Mouse (Mus musculus) left cerebral cortex, adult 2 months (tissue): ENCODE results near the gene Olfr644. TPM values are rescaled to one million over a fixed set of nuclear protein-coding genes. Genes with fewer than 3 reads are reported as not detected.

ENCODE experiments used
- DNase-seq, 2 experiments: peaks; one replicate each; pipeline ENCODE4 v3.0.0; 2021 to 2022; ENCODE audit warnings: low spot score in 2 of 2, mixed read lengths in 1 of 2; ENCODE audit errors: extremely low spot score in 1 of 2
- H3K27ac ChIP-seq: fragments of 200-600 bp; 2 replicates; pipeline ENCODE4 v1.8.1; 2022
- H3K4me3 ChIP-seq: fragments of 200-600 bp; 2 replicates; pipeline ENCODE4 v1.8.1; 2022
- CTCF ChIP-seq: fragments of 200-600 bp; IDR thresholded peaks from 2 replicates; pipeline ENCODE4 v1.8.1; 2022; ENCODE audit warnings: antibody characterized with exemption, mild to moderate bottlenecking, moderate library complexity
- intact Hi-C: fragments of 180-260 bp; cut with DNase I; formaldehyde crosslinking; loops from one replicate; pipeline ENCODE4 v1.15.1; 2025
- long read RNA-seq, 2 experiments: library from polyadenylated mRNA; stranded (forward); transcript quantifications; one replicate each; pipeline ENCODE4 v2.0.0; 2021; ENCODE audit warnings: borderline mapping rate in 2 of 2
- total RNA-seq, 2 experiments: library from RNA; stranded (reverse); gene quantifications; 2 replicates each; pipeline ENCODE4 v1.2.3; 2021

The Olfr644 gene
- not detected for total RNA-seq
- long read RNA-seq, experiment 1: 0 reads
- long read RNA-seq, experiment 2: 0 reads

- no peak within 1 kb of the TSS for H3K27ac ChIP-seq
- DNase-seq: no peak
- H3K4me3 ChIP-seq: no peak within 1 kb of the TSS
- no peak for TF ChIP-seq CTCF
- intact Hi-C loops: no loop called here
Observed at GRCm38 (mm10) chr7:104071769-104072168, at the start of gene Olfr644. TSS of gene Olfr644 (minus strand) at chr7:104071869.

- no peak within 1 kb of the TSS for H3K4me3 ChIP-seq
- H3K27ac ChIP-seq: no peak within 1 kb of the TSS
- no peak for DNase-seq
- intact Hi-C loops: no loop called here
- TF ChIP-seq CTCF: no peak
Observed at GRCm38 (mm10) chr7:104104757-104104972, 33.0 kb upstream of the Olfr644 start, which contains the start of gene Olfr646. TSS of gene Olfr646 (plus strand) at chr7:104104873.

DNA sequence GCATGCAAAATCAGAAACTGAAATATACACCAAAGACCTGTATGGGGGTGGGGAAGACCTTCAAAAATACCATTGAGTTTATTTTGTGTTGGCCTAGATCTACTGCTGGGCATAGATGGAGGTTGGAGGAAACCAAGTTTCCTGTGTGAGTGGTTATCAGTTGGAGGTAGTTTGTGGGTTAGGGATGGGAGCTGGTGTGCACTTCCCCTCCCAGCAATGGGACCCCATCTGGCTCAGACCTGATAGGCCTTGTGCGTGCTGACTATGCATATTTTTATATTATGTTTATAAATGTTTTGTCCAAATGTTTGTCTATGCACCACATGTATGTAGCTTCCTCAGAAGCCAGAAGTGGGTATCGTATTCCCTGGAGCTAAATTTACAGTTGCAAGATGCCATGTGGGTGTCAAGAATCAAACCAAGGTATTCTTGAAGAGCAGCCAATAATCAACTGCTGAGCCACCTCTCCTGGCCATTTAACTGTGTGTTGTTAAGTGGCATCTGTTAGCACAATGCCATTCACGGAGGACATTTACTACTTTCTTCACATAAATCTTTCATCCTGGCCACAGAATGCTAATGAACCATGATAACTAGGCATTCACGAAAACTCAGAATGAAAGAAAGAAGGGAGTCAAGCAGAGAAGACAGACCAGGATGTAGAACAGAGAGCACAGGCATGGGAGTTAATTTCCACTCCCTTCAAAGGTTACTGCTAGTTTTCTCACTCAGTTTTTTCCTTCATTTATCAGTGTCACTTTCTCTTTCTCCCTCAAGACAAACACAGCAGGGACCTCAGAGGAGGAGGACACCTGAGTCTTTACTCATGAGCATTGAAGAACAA, 32.5 kb upstream of the Olfr644 start:
- Histone ChIP-seq H3K27ac (no peak overlapping the region), H3K4me3 (no peak overlapping the region)
- TF ChIP-seq CTCF: no peak
- DNase-seq: no peak
- intact Hi-C loops: no loop called here

DNA sequence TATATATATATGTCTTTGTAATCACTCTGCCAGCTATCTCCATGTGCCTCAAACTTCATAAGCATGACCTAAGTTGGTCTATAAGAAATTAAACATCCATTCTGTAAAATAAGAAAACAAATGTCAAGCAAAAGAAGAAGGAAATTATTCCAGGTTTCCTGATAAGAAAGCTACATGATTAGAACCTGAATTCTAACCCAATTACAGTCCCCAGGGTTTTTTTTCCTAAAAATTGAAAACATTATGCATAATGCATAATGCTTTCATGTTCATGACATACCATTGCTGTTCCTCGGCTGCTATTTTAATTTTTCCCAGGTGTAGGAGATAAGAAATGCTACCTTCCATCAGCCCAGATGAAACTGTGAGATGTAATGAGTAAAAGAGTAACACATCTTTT, 13.7 kb upstream of the Olfr644 start, which contains the start of gene Olfr645:
TSS of gene Olfr645 (minus strand) at position 101 of the 400 bp plus-strand sequence.
- intact Hi-C loops: no loop called here
- H3K4me3 ChIP-seq: no peak within 1 kb of the TSS

GRCm38 (mm10) chr7:104061345-104061744, 10.3 kb downstream of the Olfr644 start, which contains the start of gene 4930516K23Rik:
TSS of gene 4930516K23Rik (minus strand) at chr7:104061445.
- TF ChIP-seq CTCF: no peak
- Histone ChIP-seq H3K4me3 (no peak within 1 kb of the TSS), H3K27ac (no peak within 1 kb of the TSS)
- intact Hi-C loops: no loop called here
- no peak for DNase-seq

More for the DNA sequence above, 13.7 kb upstream of the Olfr644 start, which contains the start of gene Olfr645:
- no peak for TF ChIP-seq CTCF
- no peak within 1 kb of the TSS for H3K27ac ChIP-seq
- no peak for DNase-seq

DNA sequence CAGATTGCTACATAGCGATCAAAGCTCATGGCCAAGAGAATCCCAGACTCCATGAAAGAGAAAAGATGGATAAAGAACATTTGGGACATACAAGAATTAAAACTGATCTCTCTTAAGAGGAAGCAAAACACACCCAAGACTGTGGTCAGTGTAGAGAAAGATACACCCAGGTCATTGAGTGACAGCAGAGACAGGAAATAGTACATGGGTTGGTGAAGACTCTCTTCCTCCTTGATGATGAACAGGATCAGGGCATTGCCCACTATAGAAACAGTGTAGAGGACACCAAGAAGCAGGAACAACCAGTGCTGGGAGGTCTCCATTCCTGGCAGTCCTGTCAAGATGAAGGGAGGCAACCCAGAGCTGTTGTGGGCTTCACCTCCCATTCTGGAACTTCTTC, 12.5 kb downstream of the Olfr644 start:
- no peak for TF ChIP-seq CTCF
- DNase-seq: no peak
- H3K27ac ChIP-seq: no peak overlapping the region
- no peak overlapping the region for H3K4me3 ChIP-seq
- intact Hi-C loops: no loop called here

GRCm38 (mm10) chr7:104052566-104052965, 19.1 kb downstream of the Olfr644 start, which contains the start of gene Olfr642:
TSS of gene Olfr642 (minus strand) at chr7:104052666.
- TF ChIP-seq CTCF: no peak
- intact Hi-C loops: no loop called here
- Histone ChIP-seq H3K27ac (no peak within 1 kb of the TSS), H3K4me3 (no peak within 1 kb of the TSS)
- DNase-seq: no peak

GRCm38 (mm10) chr7:104050745-104051144, 20.9 kb downstream of the Olfr644 start:
- H3K27ac ChIP-seq: no peak overlapping the region
- intact Hi-C loops: no loop called here
- H3K4me3 ChIP-seq: no peak overlapping the region
- no peak for TF ChIP-seq CTCF
- no peak for DNase-seq

- Histone ChIP-seq H3K27ac (no peak within 1 kb of the TSS), H3K4me3 (no peak within 1 kb of the TSS)
- no peak for TF ChIP-seq CTCF
- intact Hi-C loops: no loop called here
- DNase-seq: no peak
Observed at GRCm38 (mm10) chr7:104035145-104035544, 36.5 kb downstream of the Olfr644 start, which contains the start of gene Olfr641. TSS of gene Olfr641 (plus strand) at chr7:104035445.

- H3K27ac ChIP-seq: no peak overlapping the region
- intact Hi-C loops: no loop called here
- DNase-seq: no peak
- TF ChIP-seq CTCF: no peak
- no peak overlapping the region for H3K4me3 ChIP-seq
Observed at GRCm38 (mm10) chr7:104026978-104027377, 44.7 kb downstream of the Olfr644 start.

GRCm38 (mm10) chr7:104025473-104025872, 46.2 kb downstream of the Olfr644 start, which contains the start of gene Olfr640:
TSS of gene Olfr640 (minus strand) at chr7:104025573.
- intact Hi-C loops: no loop called here
- DNase-seq: no peak
- no peak for TF ChIP-seq CTCF
- H3K27ac ChIP-seq: no peak within 1 kb of the TSS
- no peak within 1 kb of the TSS for H3K4me3 ChIP-seq

DNA sequence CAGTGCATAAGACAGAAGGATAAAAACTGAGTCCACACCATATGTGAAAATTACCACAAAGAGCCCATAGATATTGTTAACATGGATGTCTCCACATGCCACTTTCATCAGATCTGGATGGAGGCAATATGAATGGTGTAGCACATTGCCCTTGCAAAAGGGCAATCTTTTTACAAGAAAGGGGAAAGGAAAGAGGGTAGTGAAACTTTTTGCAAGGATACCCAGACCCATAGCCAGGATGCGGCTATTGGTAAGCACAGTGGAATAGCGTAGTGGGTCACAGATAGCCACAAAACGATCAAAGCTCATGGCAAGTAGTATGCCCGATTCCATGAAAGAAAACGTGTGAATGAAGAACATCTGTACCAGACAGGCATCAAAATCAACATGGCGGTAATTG, 50.0 kb downstream of the Olfr644 start:
- intact Hi-C loops: no loop called here
- Histone ChIP-seq H3K4me3 (no peak overlapping the region), H3K27ac (no peak overlapping the region)
- no peak for DNase-seq
- TF ChIP-seq CTCF: no peak

GRCm38 (mm10) chr7:104018953-104019352, 52.7 kb downstream of the Olfr644 start:
- Histone ChIP-seq H3K4me3 (no peak overlapping the region), H3K27ac (no peak overlapping the region)
- DNase-seq: no peak
- TF ChIP-seq CTCF: no peak
- intact Hi-C loops: no loop called here
